Mouse (Mus musculus) embryonic facial prominence, embryonic 15.5 days (tissue): ENCODE measurements at regions not wholly inside any gene's neighbourhood (a gene's known extent, or its start where the extent isn't known, plus 50 kb on each side); places are given as distances from the start of the nearest gene placed in this dataset.
"Not testable (repeated sequence)": the region's sequence is repeated elsewhere in the genome, so short reads cannot be mapped to it uniquely, and the experiment has no call there.

Experiments used
- ATAC-seq: fragments of 200-750 bp; cut with Nextera tagmentation; 2 replicates; pipeline ENCODE4 v1.8.0; 2017; ENCODE audit warnings: low read depth, moderate TSS enrichment; ENCODE audit not compliant: insufficient number of reproducible peaks, low FRiP score, low TSS enrichment
- H3K27ac ChIP-seq: fragments of 300-500 bp; sonication (generic); replicated peaks from 2 replicates; pipeline ENCODE4 v1.5.1; 2015; ENCODE audit warnings: mild to moderate bottlenecking, inconsistent platforms
- H3K27me3 ChIP-seq: fragments of 300-500 bp; sonication (generic); 2 replicates; pipeline ENCODE4 v1.6.1; 2015; ENCODE audit warnings: inconsistent platforms
- H3K36me3 ChIP-seq: fragments of 300-500 bp; sonication (generic); 2 replicates; pipeline ENCODE4 v1.6.1; 2015; ENCODE audit warnings: mild to moderate bottlenecking, inconsistent platforms
- H3K4me1 ChIP-seq: fragments of 300-500 bp; sonication (generic); 2 replicates; pipeline ENCODE4 v1.6.1; 2015; ENCODE audit warnings: inconsistent platforms
- H3K4me2 ChIP-seq: fragments of 300-500 bp; sonication (generic); replicated peaks from 2 replicates; pipeline ENCODE4 v1.6.1; 2015; ENCODE audit warnings: mild to moderate bottlenecking, inconsistent platforms
- H3K4me3 ChIP-seq: fragments of 300-500 bp; sonication (generic); replicated peaks from 2 replicates; pipeline ENCODE4 v1.5.1; 2015; ENCODE audit warnings: mild to moderate bottlenecking, inconsistent platforms
- H3K9ac ChIP-seq: fragments of 300-500 bp; sonication (generic); 2 replicates; pipeline ENCODE4 v1.6.1; 2015; ENCODE audit warnings: inconsistent platforms
- H3K9me3 ChIP-seq: fragments of 300-500 bp; sonication (generic); replicated peaks from 2 replicates; pipeline ENCODE4 v1.6.1; 2016; ENCODE audit warnings: inconsistent platforms
- WGBS: fragments of 180-500 bp; shearing (Covaris S2); methylation state at CpG from one replicate; pipeline ENCODE4 v1.1.7; 2015; 5-methylcytosine and 5-hydroxymethylcytosine counted together

DNA sequence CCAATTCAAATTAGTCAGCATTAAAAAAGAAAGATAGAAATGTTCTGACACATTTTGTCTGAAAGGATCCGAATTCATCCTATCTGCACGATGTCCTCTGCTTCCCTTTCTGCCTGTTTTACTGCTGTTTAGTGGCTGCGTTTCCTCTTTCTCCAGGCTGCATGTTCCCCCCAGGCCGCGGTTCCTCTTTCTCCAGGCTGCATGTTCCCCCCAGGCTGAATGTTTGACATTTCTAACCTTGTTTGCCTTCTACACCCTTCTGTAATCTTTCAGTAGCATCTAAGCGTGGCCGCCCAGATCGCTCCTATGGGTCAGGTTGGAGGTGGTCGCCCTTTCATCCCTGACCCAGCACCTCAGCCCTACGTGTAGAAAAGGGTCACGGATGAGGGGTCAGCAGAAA, 89.6 kb upstream of the Mdm1 start:
- 78% methylated on average over 11 of the region's 11 CpGs for WGBS
- no peak overlapping the region for H3K27ac ChIP-seq
- H3K4me2 ChIP-seq, result no peak overlapping the region
- no peak overlapping the region for H3K9ac ChIP-seq
- ATAC-seq, result no peak
- H3K27me3 ChIP-seq, result no peaks in the 10 kb centered on the region
- H3K4me3 ChIP-seq, result no peak overlapping the region
- H3K9me3 ChIP-seq, result no peaks in the 10 kb centered on the region
- H3K4me1 ChIP-seq, result peaks cover 4% of the 10 kb centered on the region; the same call in 1 of the 2 replicates
- no peaks in the 10 kb centered on the region for H3K36me3 ChIP-seq

- no peak overlapping the region for H3K4me2 ChIP-seq
- no peaks in the 10 kb centered on the region for H3K36me3 ChIP-seq
- H3K27me3 ChIP-seq, result no peaks in the 10 kb centered on the region
- no peaks in the 10 kb centered on the region for H3K9me3 ChIP-seq
- ATAC-seq, result no peak
- H3K27ac ChIP-seq, result no peak overlapping the region
- H3K9ac ChIP-seq, result no peak overlapping the region
- WGBS, result 85% methylated on average over 12 of the region's 12 CpGs
- no peak overlapping the region for H3K4me3 ChIP-seq
- peaks cover 4% of the 10 kb centered on the region; the same call in 1 of the 2 replicates for H3K4me1 ChIP-seq
These were observed 89.1 kb upstream of the Mdm1 start for GRCm38 (mm10) chr10:118052477-118052876.

- Histone ChIP-seq H3K27ac (no peak overlapping the region), H3K9ac (no peak overlapping the region), H3K4me2 (no peak overlapping the region), H3K9me3 (no peaks in the 10 kb centered on the region), H3K4me1 (peaks cover 4% of the 10 kb centered on the region; the same call in 1 of the 2 replicates), H3K27me3 (no peaks in the 10 kb centered on the region), H3K36me3 (no peaks in the 10 kb centered on the region), H3K4me3 (no peak overlapping the region)
- no peak for ATAC-seq
- WGBS, result 89% methylated on average over 5 of the region's 5 CpGs
These were observed 88.6 kb upstream of the Mdm1 start for GRCm38 (mm10) chr10:118053037-118053436.

DNA sequence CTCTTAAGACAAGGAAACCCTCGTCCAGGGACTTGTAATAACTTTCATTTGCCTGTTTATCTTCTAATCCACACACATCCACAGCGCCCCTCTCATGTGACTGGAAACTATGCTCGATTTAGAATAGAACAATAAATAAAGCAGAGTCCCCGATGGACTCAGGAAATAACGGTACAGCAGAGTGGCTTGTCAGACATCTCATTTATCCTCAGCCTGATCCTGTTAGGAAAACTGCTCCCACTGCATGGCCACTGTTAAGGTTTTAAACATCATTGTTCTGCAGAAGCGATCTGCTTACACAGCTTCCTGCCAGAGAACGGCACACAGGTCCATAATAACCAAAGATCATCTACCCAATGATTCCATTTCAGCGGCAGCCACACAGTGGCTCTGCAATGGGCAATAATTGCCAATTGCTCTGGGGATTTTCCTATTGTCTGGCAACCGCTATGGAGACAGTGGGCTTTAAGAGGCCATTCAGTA, 84.8 kb upstream of the Mdm1 start:
- WGBS, result 45% methylated on average over 9 of the region's 9 CpGs
- Histone ChIP-seq H3K9me3 (no peaks in the 10 kb centered on the region), H3K4me3 (no peak overlapping the region), H3K4me1 (no peaks in the 10 kb centered on the region), H3K9ac (no peak overlapping the region), H3K36me3 (no peaks in the 10 kb centered on the region), H3K27me3 (no peaks in the 10 kb centered on the region), H3K27ac (no peak overlapping the region), H3K4me2 (no peak overlapping the region)
- no peak for ATAC-seq

- Histone ChIP-seq H3K4me3 (no peak overlapping the region), H3K9me3 (no peaks in the 10 kb centered on the region), H3K4me1 (no peaks in the 10 kb centered on the region), H3K27me3 (no peaks in the 10 kb centered on the region), H3K36me3 (no peaks in the 10 kb centered on the region), H3K9ac (no peak overlapping the region), H3K4me2 (no peak overlapping the region), H3K27ac (no peak overlapping the region)
- WGBS, result 80% methylated on average over 3 of the region's 3 CpGs
- ATAC-seq, result no peak
These were observed 84.1 kb upstream of the Mdm1 start for GRCm38 (mm10) chr10:118057516-118057915.

GRCm38 (mm10) chr10:118064816-118065216, 76.8 kb upstream of the Mdm1 start:
- H3K36me3 ChIP-seq, result no peaks in the 10 kb centered on the region
- ATAC-seq, result no peak
- H3K9ac ChIP-seq, result no peak overlapping the region
- H3K4me1 ChIP-seq, result no peaks in the 10 kb centered on the region
- H3K27me3 ChIP-seq, result no peaks in the 10 kb centered on the region
- no peak overlapping the region for H3K4me3 ChIP-seq
- H3K4me2 ChIP-seq, result no peak overlapping the region
- no peak overlapping the region for H3K27ac ChIP-seq
- no peaks in the 10 kb centered on the region for H3K9me3 ChIP-seq
- 75% methylated on average over 7 of the region's 7 CpGs for WGBS

GRCm38 (mm10) chr10:118076341-118076740, 65.3 kb upstream of the Mdm1 start:
- not testable (repeated sequence) for H3K4me2 ChIP-seq, H3K9me3 ChIP-seq, H3K27ac ChIP-seq, ATAC-seq, H3K4me1 ChIP-seq, H3K27me3 ChIP-seq, H3K36me3 ChIP-seq, H3K9ac ChIP-seq, H3K4me3 ChIP-seq
- 94% methylated on average over 8 of the region's 11 CpGs for WGBS

DNA sequence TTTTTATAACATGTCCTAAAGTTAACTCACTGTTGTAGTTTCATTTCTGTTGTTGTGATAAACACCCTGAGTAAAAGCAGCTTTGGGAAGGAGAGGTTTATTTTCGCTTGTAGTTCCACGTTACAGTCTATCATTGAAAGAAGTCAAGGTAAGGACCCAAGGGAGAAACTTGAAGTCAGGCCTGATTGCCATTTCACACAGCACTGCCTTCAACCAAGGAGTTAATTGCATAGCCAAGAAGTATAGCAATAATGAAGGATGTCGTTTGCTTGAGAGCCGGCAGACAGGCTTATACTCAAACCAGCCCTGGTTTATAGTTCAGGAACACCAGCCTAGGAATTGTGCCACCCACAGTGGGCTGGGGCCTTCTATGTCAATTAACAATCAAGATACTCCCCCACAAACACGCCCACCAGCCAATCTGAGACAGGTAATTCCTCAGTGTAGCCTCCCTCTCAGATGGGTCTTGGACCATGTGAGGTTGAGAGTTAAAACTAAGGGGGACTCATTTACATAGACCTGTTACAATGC, 59.9 kb upstream of the Mdm1 start:
- H3K27ac ChIP-seq, result no peak overlapping the region
- H3K4me1 ChIP-seq, result no peaks in the 10 kb centered on the region
- ATAC-seq, result no peak
- no peak overlapping the region for H3K4me2 ChIP-seq
- no peaks in the 10 kb centered on the region for H3K9me3 ChIP-seq
- no peak overlapping the region for H3K4me3 ChIP-seq
- 78% methylated on average over 5 of the region's 5 CpGs for WGBS
- H3K36me3 ChIP-seq, result no peaks in the 10 kb centered on the region
- H3K27me3 ChIP-seq, result no peaks in the 10 kb centered on the region
- no peak overlapping the region for H3K9ac ChIP-seq

DNA sequence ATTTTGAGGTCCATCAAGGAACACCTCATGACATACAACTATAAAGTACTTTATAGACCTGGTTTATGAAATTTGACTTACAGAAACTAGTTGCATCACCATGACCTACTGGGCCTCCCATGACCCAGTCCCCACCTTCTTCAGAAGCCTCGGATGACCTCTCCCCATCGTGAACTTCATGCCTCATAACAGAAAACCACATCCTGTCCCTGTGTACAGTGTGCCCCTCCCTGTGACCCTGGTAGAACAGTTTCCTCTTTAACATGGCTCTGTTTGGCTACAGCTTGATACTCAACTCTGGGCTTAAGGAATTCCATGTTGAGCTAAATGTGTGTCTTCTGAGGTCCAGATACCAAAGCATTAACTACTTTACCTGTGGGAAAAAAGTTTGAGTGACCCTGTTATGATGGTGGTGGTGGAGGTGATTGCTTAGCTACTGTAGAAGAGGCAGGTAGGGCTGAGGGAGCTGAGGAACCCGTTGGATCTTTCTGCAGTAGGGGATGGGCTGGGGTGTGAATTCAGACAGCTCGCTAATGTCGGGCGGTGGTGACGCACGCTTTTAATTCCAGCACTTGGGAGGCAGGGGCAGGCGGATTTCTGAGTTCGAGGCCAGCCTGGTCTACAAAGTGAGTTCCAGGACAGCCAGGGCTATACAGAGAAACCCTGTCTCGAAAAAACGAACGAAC, 58.4 kb upstream of the Mdm1 start:
- H3K9ac ChIP-seq, result no peak overlapping the region
- no peak overlapping the region for H3K4me3 ChIP-seq
- H3K27ac ChIP-seq, result no peak overlapping the region
- no peaks in the 10 kb centered on the region for H3K36me3 ChIP-seq
- H3K27me3 ChIP-seq, result no peaks in the 10 kb centered on the region
- H3K4me1 ChIP-seq, result 0 out of 2 replicates have a peak, but pooled peaks cover 7% of the 10 kb centered on the region
- no peak for ATAC-seq
- 90% methylated on average over 13 of the region's 13 CpGs for WGBS
- H3K9me3 ChIP-seq, result no peaks in the 10 kb centered on the region
- H3K4me2 ChIP-seq, result no peak overlapping the region

DNA sequence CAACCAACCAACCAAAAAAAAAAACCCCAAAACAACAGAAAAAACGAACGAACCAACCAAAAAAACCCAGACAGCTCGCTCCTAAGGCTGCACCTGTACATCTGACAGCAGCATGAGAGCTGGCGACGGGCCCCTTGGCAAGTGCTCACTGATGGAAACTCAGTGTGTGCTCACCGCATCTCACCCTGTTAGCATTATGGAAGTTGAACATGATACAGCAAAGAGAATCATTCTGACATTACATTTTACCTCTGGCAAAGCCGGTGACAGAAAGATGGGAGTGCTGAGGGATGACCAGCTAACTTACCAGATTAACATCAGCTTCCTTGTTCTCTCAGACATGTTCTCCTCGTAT, 57.9 kb upstream of the Mdm1 start:
- no peak overlapping the region for H3K9ac ChIP-seq
- no peak overlapping the region for H3K27ac ChIP-seq
- no peak overlapping the region for H3K4me3 ChIP-seq
- 84% methylated on average over 8 of the region's 8 CpGs for WGBS
- ATAC-seq, result no peak
- H3K4me1 ChIP-seq, result 0 out of 2 replicates have a peak, but pooled peaks cover 7% of the 10 kb centered on the region
- H3K4me2 ChIP-seq, result no peak overlapping the region
- no peaks in the 10 kb centered on the region for H3K27me3 ChIP-seq
- no peaks in the 10 kb centered on the region for H3K9me3 ChIP-seq
- H3K36me3 ChIP-seq, result no peaks in the 10 kb centered on the region

DNA sequence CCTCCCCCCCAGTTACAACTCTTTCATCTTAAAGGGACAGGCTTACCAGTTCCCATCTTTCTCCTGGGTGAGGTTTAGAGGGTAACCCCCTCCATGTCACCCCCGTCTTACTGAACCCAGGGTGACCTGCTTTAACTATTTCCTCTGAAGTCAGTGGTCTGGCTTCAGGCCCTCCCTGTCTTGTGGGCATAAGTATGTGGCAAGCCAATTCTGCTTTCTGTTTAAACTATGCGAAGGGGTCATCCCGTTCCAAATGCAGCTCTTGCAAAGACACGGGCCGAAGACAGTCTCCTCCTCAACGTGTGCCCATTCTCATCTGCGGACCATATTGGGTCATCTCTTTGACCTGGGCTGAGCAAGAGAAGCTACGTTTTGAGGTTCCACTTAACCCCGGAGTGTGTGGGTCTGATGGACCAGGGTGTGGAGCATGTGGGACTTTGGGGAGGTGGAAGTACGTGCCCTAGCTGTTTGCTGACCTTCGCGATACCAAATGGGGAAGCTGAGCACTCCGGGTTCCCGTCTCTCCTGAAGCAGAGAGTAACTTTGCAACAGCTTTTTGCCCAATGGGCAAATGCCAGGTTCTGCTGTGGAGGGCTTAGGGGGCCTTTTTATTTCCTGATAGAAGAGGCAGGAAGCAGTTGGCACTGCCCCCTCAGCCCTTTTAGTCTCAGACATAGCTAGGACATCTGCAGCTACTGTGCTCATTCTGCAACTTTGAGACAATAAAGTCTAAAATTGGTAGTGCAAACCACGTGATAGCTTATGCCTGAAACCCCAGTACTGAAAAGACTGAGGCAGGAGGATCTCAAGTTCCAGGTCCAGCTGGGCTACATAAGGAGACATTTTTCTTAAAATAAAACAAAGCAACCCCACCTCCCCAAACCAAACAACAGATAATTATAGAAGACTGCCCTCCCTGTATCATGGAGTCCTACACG, 56.3 kb upstream of the Mdm1 start:
- no peak overlapping the region for H3K4me3 ChIP-seq
- H3K27ac ChIP-seq, result no peak overlapping the region
- no peak overlapping the region for H3K4me2 ChIP-seq
- no peaks in the 10 kb centered on the region for H3K9me3 ChIP-seq
- WGBS, result 89% methylated on average over 16 of the region's 16 CpGs
- no peaks in the 10 kb centered on the region for H3K27me3 ChIP-seq
- H3K9ac ChIP-seq, result no peak overlapping the region
- H3K36me3 ChIP-seq, result no peaks in the 10 kb centered on the region
- no peak for ATAC-seq
- 0 out of 2 replicates have a peak, but pooled peaks cover 7% of the 10 kb centered on the region for H3K4me1 ChIP-seq
